Mouse (Mus musculus) v-Abl transformed pro-B cells (cell line): ENCODE measurements around the gene Sult2a1.
"Not testable (repeated sequence)": the region's sequence is repeated elsewhere in the genome, so short reads cannot be mapped to it uniquely, and the experiment has no call there.

Experiments used
- in situ Hi-C, 2 experiments: fragments of 400-800 bp; cut with MboI; formaldehyde crosslinking; loops; one replicate each; pipeline ENCODE4 v1.15.1; 2025; ENCODE audit not compliant: unreplicated experiment in 2 of 2

The Sult2a1 gene

GRCm38 (mm10) chr7:13837309-13837708 is at the start of gene Sult2a1:
TSS of gene Sult2a1 (minus strand) at chr7:13837409.
- in situ Hi-C loops: not testable (repeated sequence)

DNA sequence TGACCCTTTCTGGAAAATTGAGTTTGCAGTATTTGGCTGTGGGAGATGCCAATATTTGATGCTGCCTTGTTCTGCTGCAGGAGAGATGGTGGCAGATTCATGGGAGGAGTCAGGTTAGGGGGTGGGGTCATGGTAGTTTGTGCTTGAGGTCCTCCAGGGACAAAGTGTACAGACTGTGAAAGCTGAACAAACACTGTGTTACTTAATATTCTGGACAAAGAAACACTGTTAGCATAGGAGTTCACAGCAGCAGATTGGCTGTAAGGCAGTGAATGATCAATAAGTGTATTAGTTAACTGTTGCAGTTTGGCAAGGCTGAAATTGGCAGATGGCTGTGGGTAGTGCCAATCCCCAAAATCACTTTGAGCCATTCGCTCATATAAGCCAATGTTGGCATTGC is 23.3 kb downstream of the Sult2a1 start:
- in situ Hi-C loops: loop anchor here in 1 of 2 experiments (25.0 kb wide), 1 partner anchor 102 kb away; no protein-coding TSS in a partner anchor
